Comparison of ENCODE assay signal across 8 mouse cellular contexts in genomic region chr9:64045117-64045890, GRCm38 (mm10). TPM values are rescaled to one million over a fixed set of nuclear protein-coding genes. Genes with fewer than 3 reads are reported as not detected.
DNase-seq lines count a peak whose midpoint lies in the region; ATAC-seq lines count a peak whose summit lies in the region.

No protein-coding gene starts in this region.

- intact Hi-C loops in left cerebral cortex, postnatal 25 days (cut with DNase I): no loop called here

- H3K27ac ChIP-seq in intestine, embryonic 14.5 days (ENCODE audit: low read depth): peak overlapping the region; percentile 88
- H3K27ac ChIP-seq in liver, embryonic 15.5 days (replicated peaks): peak overlapping the region; percentile 99

- 0 out of 2 replicates have a peak overlapping the region, but pooled peaks have one; percentile 16 for H3K9ac ChIP-seq in intestine, embryonic 14.5 days (ENCODE audit: low read length)
- H3K9ac ChIP-seq in liver, embryonic 15.5 days: peak overlapping the region; percentile 63

- peak; percentile 77 for DNase-seq in ovary, adult 18-20 months (ENCODE audit: low spot score)
- no peak for DNase-seq in ovary, postnatal 10 days (ENCODE audit: low spot score)
- peak; percentile 24 for DNase-seq in gastrocnemius, adult 18-20 months (ENCODE audit: low spot score)
- peak; percentile 76 for DNase-seq in intestine, embryonic 14.5 days (ENCODE audit: low spot score)
- peak; percentile 45 for DNase-seq in skeletal muscle tissue, adult 2 months (ENCODE audit: low read depth, low spot score)
- no peak for DNase-seq in right cerebral cortex, postnatal 10 days (ENCODE audit: low spot score in 2 of 2)
- no peak for DNase-seq in left cerebral cortex, postnatal 25 days (ENCODE audit: low spot score in 2 of 2)

- WGBS in intestine, embryonic 14.5 days: 7% methylated on average over 14 of the region's 14 CpGs
- WGBS in liver, embryonic 15.5 days (ENCODE audit: insufficient replicate concordance): 5% methylated on average over 14 of the region's 14 CpGs

- H3K36me3 ChIP-seq in intestine, embryonic 14.5 days (ENCODE audit: control insufficient read depth, insufficient read depth, low read length): no peaks in the 10 kb centered on the region
- no peaks in the 10 kb centered on the region for H3K36me3 ChIP-seq in liver, embryonic 15.5 days (replicated peaks)

- no peaks in the 10 kb centered on the region for H3K27me3 ChIP-seq in intestine, embryonic 14.5 days (replicated peaks; ENCODE audit: control insufficient read depth, insufficient read depth, low read length)
- H3K27me3 ChIP-seq in liver, embryonic 15.5 days: no peaks in the 10 kb centered on the region

- H3K4me3 ChIP-seq in intestine, embryonic 14.5 days (ENCODE audit: low read depth, low read length): no peak overlapping the region
- H3K4me3 ChIP-seq in liver, embryonic 15.5 days (replicated peaks): peak overlapping the region; percentile 53

- H3K4me1 ChIP-seq in intestine, embryonic 14.5 days (replicated peaks; ENCODE audit: control insufficient read depth, insufficient read depth, low read length): peaks cover 34% of the 10 kb centered on the region
- peaks cover 99% of the 10 kb centered on the region for H3K4me1 ChIP-seq in liver, embryonic 15.5 days (replicated peaks)

- ATAC-seq in intestine, embryonic 14.5 days (replicated peaks; ENCODE audit: low FRiP score, low TSS enrichment, low read depth): peak; percentile 66
- peak; percentile 94 for ATAC-seq in liver, embryonic 15.5 days (ENCODE audit: insufficient read depth)

- H3K4me2 ChIP-seq in intestine, embryonic 14.5 days (ENCODE audit: low read length): peak overlapping the region; percentile 23
- peak overlapping the region; percentile 76 for H3K4me2 ChIP-seq in liver, embryonic 15.5 days

- H3K9me3 ChIP-seq in intestine, embryonic 14.5 days (ENCODE audit: control insufficient read depth, low read length): no peaks in the 10 kb centered on the region
- no peaks in the 10 kb centered on the region for H3K9me3 ChIP-seq in liver, embryonic 15.5 days (replicated peaks)

RNA-seq across cellular contexts. Expression of gene Smad6, which starts 23.4 kb away (rescaled TPM):
- 1 to 10 TPM; 5.1 TPM for total RNA-seq in gastrocnemius, adult 18-20 months (2021)
- 8.5 and 9.3 TPM in 2 replicates for polyA plus RNA-seq in intestine, embryonic 14.5 days (2014; fragmentation: Nextera tagmentation; extraction: Ambion mirVana)
- 2.3 and 2.9 TPM in 2 replicates for polyA plus RNA-seq in liver, embryonic 15.5 days (2015; fragmentation: Nextera tagmentation; extraction: Ambion mirVana)
- 1 to 10 TPM; 1.4 to 2.2 TPM for total RNA-seq in left cerebral cortex, postnatal 25 days (2021)

Comparison
In these comparisons a context has a peak if more than half of its experiments do, and no peak if none do; other contexts are left out.
1. DNase-seq: peak in ovary, adult 18-20 months (single experiment), gastrocnemius, adult 18-20 months (single experiment), intestine, embryonic 14.5 days (single experiment) and skeletal muscle tissue, adult 2 months (single experiment); none in ovary, postnatal 10 days (single experiment), right cerebral cortex, postnatal 10 days (0 of 2) and left cerebral cortex, postnatal 25 days (0 of 2).